10 mouse cellular contexts compared by ENCODE assay signal in genomic region chr5:69613209-69613796, GRCm38 (mm10). TPM values are rescaled to one million over a fixed set of nuclear protein-coding genes. Genes with fewer than 3 reads are reported as not detected.
A peak's percentile ranks its signal among the peaks of the same experiment; 100 is the strongest.
DNase-seq lines count a peak whose midpoint lies in the region; ATAC-seq and TF ChIP-seq lines count a peak whose summit lies in the region.
"Had no signal": no experiment of that assay in that cellular context is flagged by ENCODE, and none has a peak within 500 bp of the region (broad histone marks: within the 10 kb centered on the region; RNA-seq: fewer than 3 reads in every experiment).

No protein-coding gene starts in this region.

- no peaks in the 10 kb centered on the region for H3K36me3 ChIP-seq in heart, postnatal 0 days (replicated peaks; ENCODE audit: control insufficient read depth, insufficient read depth, low read length)
- no peaks in the 10 kb centered on the region for H3K36me3 ChIP-seq in midbrain, embryonic 14.5 days (ENCODE audit: control insufficient read depth, insufficient read depth, low read length)
- no peaks in the 10 kb centered on the region for H3K36me3 ChIP-seq in midbrain, embryonic 13.5 days
- H3K36me3 ChIP-seq in embryonic facial prominence, embryonic 14.5 days (ENCODE audit: control insufficient read depth, insufficient read depth, low read length): no peaks in the 10 kb centered on the region

- no peaks in the 10 kb centered on the region for H3K9me3 ChIP-seq in heart, postnatal 0 days (replicated peaks; ENCODE audit: control insufficient read depth, low read length)
- no peaks in the 10 kb centered on the region for H3K9me3 ChIP-seq in midbrain, embryonic 14.5 days (ENCODE audit: control insufficient read depth, low read length)
- H3K9me3 ChIP-seq in midbrain, embryonic 13.5 days: no peaks in the 10 kb centered on the region
- no peaks in the 10 kb centered on the region for H3K9me3 ChIP-seq in embryonic facial prominence, embryonic 14.5 days (ENCODE audit: control insufficient read depth, low read length)

- no peak overlapping the region for H3K4me3 ChIP-seq in heart, postnatal 0 days (ENCODE audit: low read depth, low read length)
- H3K4me3 ChIP-seq in midbrain, embryonic 14.5 days (replicated peaks; ENCODE audit: low read depth, low read length): no peak overlapping the region
- no peak overlapping the region for H3K4me3 ChIP-seq in midbrain, embryonic 13.5 days (replicated peaks)
- no peak overlapping the region for H3K4me3 ChIP-seq in embryonic facial prominence, embryonic 14.5 days (ENCODE audit: low read depth, low read length)

- no peak for ATAC-seq in heart, postnatal 0 days (ENCODE audit: insufficient read depth, low read depth)
- no peak for ATAC-seq in midbrain, embryonic 14.5 days (ENCODE audit: low FRiP score, low TSS enrichment)
- no peak for ATAC-seq in midbrain, embryonic 13.5 days
- no peak for ATAC-seq in embryonic facial prominence, embryonic 14.5 days (ENCODE audit: low read depth)

- intact Hi-C loops in heart, postnatal 25 days (cut with DNase I): loop anchor here (5.0 kb wide), 1 partner anchor 229 kb away; no protein-coding TSS in a partner anchor

- WGBS in heart, postnatal 0 days: 21% methylated on average over 4 of the region's 4 CpGs
- 31% methylated on average over 4 of the region's 4 CpGs for WGBS in midbrain, embryonic 14.5 days
- WGBS in midbrain, embryonic 13.5 days: 28% methylated on average over 4 of the region's 4 CpGs
- 13% methylated on average over 4 of the region's 4 CpGs for WGBS in embryonic facial prominence, embryonic 14.5 days

- no peaks in the 10 kb centered on the region for H3K27me3 ChIP-seq in heart, postnatal 0 days (ENCODE audit: control insufficient read depth, insufficient read depth, low read length)
- H3K27me3 ChIP-seq in midbrain, embryonic 14.5 days (ENCODE audit: control insufficient read depth, insufficient read depth, low read length): no peaks in the 10 kb centered on the region
- H3K27me3 ChIP-seq in midbrain, embryonic 13.5 days: no peaks in the 10 kb centered on the region
- 0 out of 2 replicates have a peak, but pooled peaks cover 3% of the 10 kb centered on the region for H3K27me3 ChIP-seq in embryonic facial prominence, embryonic 14.5 days (replicated peaks; ENCODE audit: control insufficient read depth, insufficient read depth, low read length)

- DNase-seq in heart, postnatal 0 days (ENCODE audit: low spot score): peak; percentile 20
- DNase-seq in heart, postnatal 25 days (ENCODE audit: low spot score): no peak
- peak; percentile 88 for DNase-seq in midbrain, embryonic 14.5 days
- DNase-seq in embryonic facial prominence, embryonic 14.5 days (ENCODE audit: low spot score): peak; percentile 54
- peak; percentile 32 for DNase-seq in telencephalon, adult 2 months (ENCODE audit: low read depth, low spot score)
- DNase-seq in right cerebral cortex, postnatal 25 days: no peak
- no peak for DNase-seq in ovary, postnatal 36 days (ENCODE audit: low spot score)
- DNase-seq: adrenal gland, adult 2 months; heart, adult 11 months had no signal

- no peak overlapping the region for H3K4me2 ChIP-seq in heart, postnatal 0 days (ENCODE audit: low read depth, low read length)
- no peak overlapping the region for H3K4me2 ChIP-seq in midbrain, embryonic 14.5 days (ENCODE audit: low read length)
- no peak overlapping the region for H3K4me2 ChIP-seq in midbrain, embryonic 13.5 days (replicated peaks)
- H3K4me2 ChIP-seq in embryonic facial prominence, embryonic 14.5 days (ENCODE audit: low read depth, low read length): no peak overlapping the region

- TF ChIP-seq EP300 in heart, postnatal 0 days (IDR thresholded peaks at IDR 0.05; ENCODE audit: low read depth): no peak

- no peak overlapping the region for H3K9ac ChIP-seq in heart, postnatal 0 days (replicated peaks; ENCODE audit: low read depth, low read length)
- H3K9ac ChIP-seq in midbrain, embryonic 14.5 days (replicated peaks; ENCODE audit: low read length): no peak overlapping the region
- no peak overlapping the region for H3K9ac ChIP-seq in midbrain, embryonic 13.5 days (replicated peaks)
- no peak overlapping the region for H3K9ac ChIP-seq in embryonic facial prominence, embryonic 14.5 days (ENCODE audit: low read depth, low read length)

- peak; percentile 57 for TF ChIP-seq CTCF in heart, postnatal 0 days (IDR thresholded peaks at IDR 0.05; ENCODE audit: low read depth)

- H3K27ac ChIP-seq in heart, postnatal 0 days (ENCODE audit: low read depth): no peak overlapping the region
- no peak overlapping the region for H3K27ac ChIP-seq in midbrain, embryonic 14.5 days (replicated peaks; ENCODE audit: low read depth, low read length)
- no peak overlapping the region for H3K27ac ChIP-seq in midbrain, embryonic 13.5 days
- no peak overlapping the region for H3K27ac ChIP-seq in embryonic facial prominence, embryonic 14.5 days (replicated peaks; ENCODE audit: low read depth, low read length)

- H3K4me1 ChIP-seq in heart, postnatal 0 days (ENCODE audit: control insufficient read depth, insufficient read depth): no peaks in the 10 kb centered on the region
- H3K4me1 ChIP-seq in midbrain, embryonic 14.5 days (ENCODE audit: control insufficient read depth, insufficient read depth, low read length): no peaks in the 10 kb centered on the region
- H3K4me1 ChIP-seq in midbrain, embryonic 13.5 days (replicated peaks): no peaks in the 10 kb centered on the region
- no peaks in the 10 kb centered on the region for H3K4me1 ChIP-seq in embryonic facial prominence, embryonic 14.5 days (ENCODE audit: control insufficient read depth, insufficient read depth, low read length)

RNA-seq across cellular contexts. Expression of gene Gnpda2, which starts 21.2 kb away (rescaled TPM):
- 14.9 and 18.9 TPM in 2 replicates for total RNA-seq in heart, postnatal 0 days (2014; rRNA removed; ENCODE audit: low replicate concordance)
- 46.4 and 51.2 TPM in 2 replicates for polyA plus RNA-seq in heart, postnatal 0 days (2015; fragmentation: Nextera tagmentation; extraction: Ambion mirVana)
- 10 to 100 TPM; 10.9 to 11.6 TPM for total RNA-seq in heart, postnatal 25 days (2021)
- 34.5 and 34.9 TPM in 2 replicates for polyA plus RNA-seq in midbrain, embryonic 14.5 days (2014; fragmentation: Nextera tagmentation; extraction: Ambion mirVana)
- 32.9 and 34.3 TPM in 2 replicates for polyA plus RNA-seq in midbrain, embryonic 13.5 days (2015; fragmentation: Nextera tagmentation; extraction: Ambion mirVana)
- 46.6 and 48.5 TPM in 2 replicates for polyA plus RNA-seq in embryonic facial prominence, embryonic 14.5 days (2014; fragmentation: Nextera tagmentation; extraction: Ambion mirVana)

RNA-seq across cellular contexts. Expression of gene Guf1, which starts 56.6 kb away (rescaled TPM):
- 21.8 and 32.7 TPM in 2 replicates for total RNA-seq in heart, postnatal 0 days (2014; rRNA removed; ENCODE audit: low replicate concordance)
- 37.2 and 38.6 TPM in 2 replicates for polyA plus RNA-seq in heart, postnatal 0 days (2015; fragmentation: Nextera tagmentation; extraction: Ambion mirVana)
- total RNA-seq in heart, postnatal 25 days (2021): 10 to 100 TPM; 26.9 to 27.4 TPM
- 46.7 and 53.8 TPM in 2 replicates for polyA plus RNA-seq in midbrain, embryonic 14.5 days (2014; fragmentation: Nextera tagmentation; extraction: Ambion mirVana)
- 52.0 and 53.4 TPM in 2 replicates for polyA plus RNA-seq in midbrain, embryonic 13.5 days (2015; fragmentation: Nextera tagmentation; extraction: Ambion mirVana)
- polyA plus RNA-seq in embryonic facial prominence, embryonic 14.5 days (2014; fragmentation: Nextera tagmentation; extraction: Ambion mirVana): 36.5 and 42.2 TPM in 2 replicates

Comparison
In these comparisons a context has a peak if more than half of its experiments do, and no peak if none do; other contexts are left out.
1. DNase-seq: peak in heart, postnatal 0 days (single experiment), midbrain, embryonic 14.5 days (single experiment), embryonic facial prominence, embryonic 14.5 days (single experiment) and telencephalon, adult 2 months (single experiment); none in heart, postnatal 25 days (single experiment), right cerebral cortex, postnatal 25 days (single experiment) and ovary, postnatal 36 days (single experiment).